Mouse (Mus musculus): ENCODE results near the gene Hist1h2ad. TPM values are rescaled to one million over a fixed set of nuclear protein-coding genes. Genes with fewer than 3 reads are reported as not detected.

Gene Hist1h2ad
- total RNA-seq, 1 experiment from 2014 or later, result 2.5 TPM

Other genes with a start within 250 kb of the Hist1h2ad start
- gene Zfp322a, start 205.2 kb upstream of the Hist1h2ad start, total RNA-seq (2023), result 18.6 TPM
- 17.1 TPM for gene Abt1, start 150.5 kb upstream of the Hist1h2ad start, total RNA-seq (2023)
- not detected for gene Btn1a1, start 108.5 kb upstream of the Hist1h2ad start, total RNA-seq (2023)
- 0.55 TPM for gene Btn2a2, start 85.5 kb upstream of the Hist1h2ad start, total RNA-seq (2023)
- gene Hist1h4h, start 43.3 kb upstream of the Hist1h2ad start, total RNA-seq (2023), result 235 TPM
- gene Hist1h2af, start 40.5 kb upstream of the Hist1h2ad start, total RNA-seq (2023), result 10.3 TPM
- gene Hist1h3g, start 39.0 kb upstream of the Hist1h2ad start, total RNA-seq (2023), result 2.5 TPM
- 3.6 TPM for gene Hist1h2bh, start 31.0 kb upstream of the Hist1h2ad start, total RNA-seq (2023)
- gene Hist1h3f, start 30.3 kb upstream of the Hist1h2ad start, total RNA-seq (2023), result 57.2 TPM
- gene Hist1h4f, start 22.7 kb upstream of the Hist1h2ad start, total RNA-seq (2023), result 35.5 TPM
- gene Hist1h1d, start 21.1 kb upstream of the Hist1h2ad start, total RNA-seq (2023), result 8.0 TPM
- gene Hist1h3e, start 12.0 kb upstream of the Hist1h2ad start, total RNA-seq (2023), result 113 TPM
- 10.3 TPM for gene Hist1h2ae, start 3.2 kb upstream of the Hist1h2ad start, total RNA-seq (2023)
- gene Hist1h2bg, start 3.0 kb upstream of the Hist1h2ad start, total RNA-seq (2023), result 137 TPM
- 88.7 TPM for gene Hist1h2bf, start 185 bp upstream of the Hist1h2ad start, total RNA-seq (2023)
- gene Hist1h3d, start 1.4 kb downstream of the Hist1h2ad start, total RNA-seq (2023), result 2.8 TPM
- 122 TPM for gene Hist1h4d, start 7.2 kb downstream of the Hist1h2ad start, total RNA-seq (2023)
- 14.7 TPM for gene Hist1h2be, start 46.7 kb downstream of the Hist1h2ad start, total RNA-seq (2023)
- 187 TPM for gene Hist1h1e, start 48.2 kb downstream of the Hist1h2ad start, total RNA-seq (2023)
- gene Hist1h2ac, start 109.6 kb downstream of the Hist1h2ad start, total RNA-seq (2023), result 6.8 TPM
- gene Hist1h2bc, start 109.8 kb downstream of the Hist1h2ad start, total RNA-seq (2023), result 7.9 TPM
- not detected for gene Hist1h1t, start 121.4 kb downstream of the Hist1h2ad start, total RNA-seq (2023)
- gene Hist1h4c, start 124.1 kb downstream of the Hist1h2ad start, total RNA-seq (2023), result 147 TPM
- 2.7 TPM for gene Hfe, start 136.5 kb downstream of the Hist1h2ad start, total RNA-seq (2023)
- gene Hist1h1c, start 164.4 kb downstream of the Hist1h2ad start, total RNA-seq (2023), result 839 TPM
- 4.1 TPM for gene Hist1h3c, start 171.2 kb downstream of the Hist1h2ad start, total RNA-seq (2023)
- 15.1 TPM for gene Hist1h2bb, start 172.4 kb downstream of the Hist1h2ad start, total RNA-seq (2023)
- 16.9 TPM for gene Hist1h2ab, start 176.7 kb downstream of the Hist1h2ad start, total RNA-seq (2023)
- 17.1 TPM for gene Hist1h3b, start 177.9 kb downstream of the Hist1h2ad start, total RNA-seq (2023)
- gene Hist1h4b, start 182.6 kb downstream of the Hist1h2ad start, total RNA-seq (2023), result 49.5 TPM
- gene Hist1h4a, start 186.8 kb downstream of the Hist1h2ad start, total RNA-seq (2023), result 122 TPM
- 170 TPM for gene Hist1h3a, start 188.0 kb downstream of the Hist1h2ad start, total RNA-seq (2023)
- gene Hist1h1a, start 189.3 kb downstream of the Hist1h2ad start, total RNA-seq (2023), result 23.5 TPM
- gene Trim38, start 195.5 kb downstream of the Hist1h2ad start, total RNA-seq (2023), result not detected
- gene Slc17a2, start 232.6 kb downstream of the Hist1h2ad start, total RNA-seq (2023), result not detected